Mouse (Mus musculus) lung, adult 2 months (tissue): ENCODE data around the gene Borcs7. TPM values are rescaled to one million over a fixed set of nuclear protein-coding genes. Genes with fewer than 3 reads are reported as not detected.

ENCODE experiments used
- DNase-seq: peaks from one replicate; pipeline ENCODE4 v3.0.0; 2022
- H3K4me1 ChIP-seq: fragments of 200-500 bp; 2 replicates; pipeline ENCODE4 v1.6.1; 2011; ENCODE audit warnings: low read length; ENCODE audit not compliant: control insufficient read depth, insufficient read depth
- H3K4me3 ChIP-seq: fragments of 200-500 bp; replicated peaks from 2 replicates; pipeline ENCODE3; 2011; ENCODE audit warnings: low read depth, mild to moderate bottlenecking, control low read depth, low read length; ENCODE audit errors: extremely low read depth
- CTCF ChIP-seq: fragments of 200-500 bp; IDR thresholded peaks from 2 replicates; pipeline ENCODE4 v1.5.1; 2011; ENCODE audit warnings: mild to moderate bottlenecking, low read length, control low read depth; ENCODE audit not compliant: insufficient read depth
- POLR2A ChIP-seq: fragments of 200-500 bp; IDR thresholded peaks from 2 replicates; pipeline ENCODE4 v1.6.1; 2011; ENCODE audit warnings: low read depth, mild to moderate bottlenecking, control low read depth, low read length, borderline replicate concordance; ENCODE audit errors: extremely low read depth
- WGBS: fragments of 180-500 bp; shearing (Covaris S2); methylation state at CpG from one replicate; pipeline ENCODE4 v1.1.7; 2018; 5-methylcytosine and 5-hydroxymethylcytosine counted together
- polyA plus RNA-seq: library from polyadenylated mRNA; depleted of rRNA; stranded (reverse); fragments of >200 nt; gene quantifications from 2 replicates; pipeline ENCODE4 v1.2.3, GENCODE M21; 2012; rRNA removed

Borcs7 gene
- polyA plus RNA-seq, 1 experiment = 5.0 TPM

DNA sequence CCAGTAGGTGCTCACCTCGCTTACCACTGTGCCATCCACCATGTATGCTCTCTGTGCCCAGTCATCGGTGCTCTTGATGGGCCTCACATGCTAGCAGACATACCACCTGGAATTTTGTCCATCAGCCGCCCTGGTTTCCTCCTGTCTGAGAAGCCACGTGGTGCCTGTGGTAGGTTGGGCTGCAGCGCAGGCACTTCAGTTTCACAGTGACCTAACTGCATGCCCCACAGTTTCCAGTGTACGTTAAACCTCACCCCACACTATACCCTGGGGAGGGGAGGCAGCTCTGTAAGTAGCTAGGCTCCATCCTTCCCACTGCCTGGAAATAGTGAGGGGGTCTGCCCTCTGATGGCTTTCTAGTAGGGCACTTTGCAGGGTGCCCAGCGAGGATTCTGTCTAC is 43.9 kb downstream of the Borcs7 start:
- H3K4me1 ChIP-seq = no peaks in the 10 kb centered on the region
- H3K4me3 ChIP-seq = no peak overlapping the region
- TF ChIP-seq POLR2A = no peak
- no peak for TF ChIP-seq CTCF
- WGBS = 90% methylated on average over 7 of the region's 7 CpGs
- no peak for DNase-seq

DNA sequence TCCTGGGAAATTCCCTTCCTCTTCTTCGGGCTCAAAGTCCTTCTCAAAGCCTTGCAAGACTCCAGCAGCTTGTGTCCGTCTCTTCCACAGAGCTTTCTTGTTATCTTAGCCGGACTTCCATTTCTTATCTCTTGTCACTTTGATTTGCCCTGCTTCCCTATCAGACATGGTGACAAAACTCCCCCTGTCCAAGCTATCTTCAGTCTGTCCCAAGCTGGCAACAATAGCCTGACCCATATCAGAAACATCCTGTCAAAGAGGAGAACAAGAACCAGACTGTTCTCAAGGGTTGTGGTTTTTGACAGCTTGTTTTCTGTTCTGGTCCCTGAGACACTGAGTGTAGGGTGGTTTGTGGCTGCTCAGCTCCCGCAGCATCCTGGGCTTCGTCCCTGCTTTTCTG is 45.5 kb downstream of the Borcs7 start:
- DNase-seq = no peak
- Histone ChIP-seq H3K4me1 (no peaks in the 10 kb centered on the region), H3K4me3 (no peak overlapping the region)
- WGBS = 43% methylated on average over 5 of the region's 5 CpGs
- TF ChIP-seq POLR2A (no peak), CTCF (no peak)

DNA sequence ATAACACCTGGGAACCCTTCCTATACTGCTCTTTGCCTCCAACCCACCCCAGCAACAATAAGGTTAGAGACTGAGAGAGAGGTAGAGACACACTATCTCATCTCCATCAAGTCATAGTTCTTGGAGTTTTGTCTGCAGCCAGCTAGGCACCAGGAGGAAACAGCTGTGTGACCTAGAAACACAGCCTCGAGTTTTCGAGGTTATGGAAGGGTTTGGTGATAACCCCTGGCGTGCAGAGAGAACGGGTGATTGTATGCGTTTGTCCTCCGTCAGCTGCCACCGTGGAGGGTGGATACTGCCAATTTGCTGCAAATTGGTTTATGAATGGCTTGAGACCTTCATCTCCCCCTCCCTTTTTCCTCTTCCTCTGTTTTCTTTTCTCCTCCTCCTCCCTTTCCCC is 47.4 kb downstream of the Borcs7 start:
- TF ChIP-seq CTCF = no peak
- TF ChIP-seq POLR2A = no peak
- WGBS = 60% methylated on average over 7 of the region's 7 CpGs
- H3K4me1 ChIP-seq = no peaks in the 10 kb centered on the region
- no peak for DNase-seq
- H3K4me3 ChIP-seq = no peak overlapping the region

DNA sequence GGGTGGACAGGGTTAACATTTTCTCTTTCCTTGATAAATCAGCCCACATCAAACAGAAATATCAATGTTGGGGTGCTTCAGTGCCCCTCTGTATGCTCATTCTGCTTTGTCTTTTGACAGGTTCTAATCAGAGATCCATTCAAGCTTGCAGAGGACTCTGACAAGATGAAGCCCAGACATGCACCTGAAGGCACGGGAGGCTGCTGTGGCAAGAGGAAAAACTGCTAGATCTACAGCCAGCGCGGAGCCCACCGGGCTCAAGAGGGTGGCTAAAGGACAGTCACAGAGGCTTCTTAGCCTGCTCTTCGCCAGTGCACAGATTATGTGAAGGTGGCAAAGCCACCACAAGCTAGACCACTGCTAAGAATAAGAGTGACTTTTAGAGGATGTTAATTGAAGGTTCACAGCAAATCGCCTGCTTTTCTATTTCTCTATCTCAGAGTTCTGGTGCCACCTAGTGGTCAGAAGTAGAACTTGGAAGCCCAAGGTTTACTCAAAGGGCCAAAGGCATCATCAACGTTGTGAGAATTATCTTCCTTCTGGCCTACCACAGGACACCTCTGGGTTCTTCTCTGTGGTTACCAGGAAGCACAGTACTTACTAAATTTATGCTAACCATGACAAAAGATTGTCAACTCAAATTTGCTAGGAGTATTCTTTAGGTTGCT is 50.8 kb downstream of the Borcs7 start:
- peak; percentile 41 for DNase-seq
- Histone ChIP-seq H3K4me3 (no peak overlapping the region), H3K4me1 (no peaks in the 10 kb centered on the region)
- 56% methylated on average over 7 of the region's 7 CpGs for WGBS
- TF ChIP-seq CTCF (peak; percentile 44; the same call in 1 of the 2 replicates), POLR2A (no peak)

DNA sequence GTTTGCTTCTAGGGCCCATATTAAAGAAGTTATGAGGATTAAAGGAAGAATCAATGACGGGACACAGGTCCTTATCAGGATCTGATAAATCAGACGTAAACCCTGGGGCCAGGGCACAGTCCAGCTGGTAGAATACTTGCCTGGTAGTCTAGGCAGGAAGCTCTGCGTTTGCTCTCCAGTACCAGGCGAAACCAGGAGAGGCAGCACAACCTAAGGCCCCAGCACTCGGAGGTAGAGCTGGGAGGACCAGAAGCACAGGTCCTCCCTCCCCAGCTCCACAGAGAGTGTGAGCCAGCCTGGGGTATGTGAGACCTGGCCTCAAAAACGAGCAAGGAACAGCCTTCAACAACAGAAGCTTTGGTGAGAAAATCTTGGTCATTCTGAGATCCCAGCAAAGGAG is 51.9 kb downstream of the Borcs7 start:
- H3K4me1 ChIP-seq = no peaks in the 10 kb centered on the region
- H3K4me3 ChIP-seq = no peak overlapping the region
- DNase-seq = no peak
- TF ChIP-seq CTCF (no peak), POLR2A (no peak)
- WGBS = 45% methylated on average over 6 of the region's 6 CpGs

DNA sequence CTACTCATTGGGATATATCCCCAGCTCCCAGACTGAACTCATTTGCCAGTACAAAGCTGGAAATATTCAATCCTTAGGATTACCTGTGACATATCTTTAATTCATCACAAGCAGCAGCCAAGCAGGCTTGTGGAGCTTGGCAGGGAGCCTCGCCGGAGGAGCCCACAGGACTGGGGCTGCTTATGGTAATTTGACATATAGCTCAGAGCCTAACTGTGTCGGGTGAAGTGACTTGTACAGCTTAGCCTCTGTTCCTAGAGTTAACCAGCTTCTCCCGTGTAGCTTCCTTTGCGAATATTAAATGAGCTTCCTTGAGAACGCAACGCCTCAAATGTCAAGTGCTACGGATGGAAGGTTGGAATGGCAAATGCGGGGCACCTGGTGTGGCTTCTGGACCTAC is 55.0 kb downstream of the Borcs7 start:
- no peaks in the 10 kb centered on the region for H3K4me1 ChIP-seq
- H3K4me3 ChIP-seq = no peak overlapping the region
- 68% methylated on average over 9 of the region's 9 CpGs for WGBS
- no peak for TF ChIP-seq POLR2A
- no peak for TF ChIP-seq CTCF
- DNase-seq = no peak

DNA sequence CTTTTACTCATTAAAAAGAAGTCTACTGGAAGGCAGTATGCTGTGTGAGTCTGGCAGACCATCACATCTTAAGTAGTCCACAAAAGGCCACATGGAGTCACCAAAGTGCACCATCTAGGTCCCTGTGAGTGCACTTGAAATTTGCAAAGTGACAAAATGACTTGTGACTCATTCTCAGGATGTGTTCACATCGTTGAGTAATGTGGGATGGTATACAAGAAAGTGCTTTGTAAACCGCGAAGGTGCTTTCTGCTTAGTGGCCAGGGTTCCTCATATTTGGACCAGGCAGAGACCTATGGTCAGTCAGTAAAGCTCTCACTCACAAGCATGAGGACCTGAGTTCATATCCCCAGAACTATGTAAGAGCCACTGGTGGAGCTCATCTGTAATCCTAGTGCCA is 58.1 kb downstream of the Borcs7 start:
- no peak overlapping the region for H3K4me3 ChIP-seq
- H3K4me1 ChIP-seq = no peaks in the 10 kb centered on the region
- no peak for DNase-seq
- WGBS = 64% methylated on average over 3 of the region's 3 CpGs
- no peak for TF ChIP-seq CTCF
- TF ChIP-seq POLR2A = no peak

DNA sequence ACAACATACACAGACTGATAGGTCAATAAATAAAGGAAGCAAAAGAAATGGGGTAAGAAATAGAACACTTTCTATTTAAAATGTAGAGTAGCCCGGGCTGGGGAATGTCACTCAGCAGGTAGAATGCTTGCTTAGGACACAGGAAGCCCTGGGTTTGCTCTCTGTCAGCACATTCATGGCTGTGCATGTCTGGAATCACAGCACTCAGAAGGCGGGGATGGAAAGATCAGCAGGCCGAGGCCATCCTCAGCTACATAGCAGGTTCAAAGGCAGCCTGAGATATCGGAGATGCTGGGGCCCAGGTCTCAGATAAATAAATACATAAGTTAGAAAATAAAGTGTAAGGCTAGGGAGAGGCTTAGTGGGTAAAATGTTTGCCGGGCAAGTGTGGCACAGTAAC is 62.5 kb downstream of the Borcs7 start:
- no peaks in the 10 kb centered on the region for H3K4me1 ChIP-seq
- TF ChIP-seq CTCF = no peak
- TF ChIP-seq POLR2A = no peak
- DNase-seq = no peak
- 79% methylated on average over 5 of the region's 5 CpGs for WGBS
- H3K4me3 ChIP-seq = no peak overlapping the region

Other genes starting within 250 kb of the Borcs7 start
- 87.2 and 115 TPM in 2 replicates for gene Trim8, start 188.2 kb upstream of the Borcs7 start, polyA plus RNA-seq
- gene Arl3, start 116.7 kb upstream of the Borcs7 start, polyA plus RNA-seq = 21.5 and 27.1 TPM in 2 replicates
- 3.8 and 6.5 TPM in 2 replicates for gene Sfxn2, start 116.5 kb upstream of the Borcs7 start, polyA plus RNA-seq
- 47.3 and 54.3 TPM in 2 replicates for gene Wbp1l, start 90.8 kb upstream of the Borcs7 start, polyA plus RNA-seq
- 0.06 TPM in 1 of 2 replicates, not detected in the other for gene Cyp17a1, start 16.7 kb upstream of the Borcs7 start, polyA plus RNA-seq
- gene As3mt, start 17.6 kb downstream of the Borcs7 start, polyA plus RNA-seq = 8.0 and 14.9 TPM in 2 replicates
- 12.2 and 13.6 TPM in 2 replicates for gene Cnnm2, start 71.7 kb downstream of the Borcs7 start, polyA plus RNA-seq